Mouse (Mus musculus) heart, adult 2 months (tissue): ENCODE data around the gene Lsm12.

ENCODE experiments used
- CTCF ChIP-seq: fragments of 200-600 bp; IDR thresholded peaks from 2 replicates; pipeline ENCODE4 v1.8.1; 2022; ENCODE audit warnings: antibody characterized with exemption, mild to moderate bottlenecking, moderate library complexity
- EP300 ChIP-seq: fragments of 200-500 bp; IDR thresholded peaks from 2 replicates; pipeline ENCODE4 v1.6.1; 2011; ENCODE audit warnings: low read depth, low read length, control low read depth; ENCODE audit not compliant: insufficient read depth
- POLR2A ChIP-seq: fragments of 200-500 bp; IDR thresholded peaks from 2 replicates; pipeline ENCODE4 v1.6.1; 2011; ENCODE audit warnings: mild to moderate bottlenecking, low read depth, low read length, control low read depth; ENCODE audit not compliant: insufficient read depth

GRCm38 (mm10) chr11:102184646-102185495, at the start of gene Lsm12:
- TF ChIP-seq POLR2A (peak; percentile 79), CTCF (0 out of 2 replicates have a peak, but pooled peaks have one; percentile 5), EP300 (no peak; the same call in 1 of the 2 replicates)
